Mouse (Mus musculus) brain, embryonic 18.5 days (tissue): ENCODE results near the gene Kcna6.

Experiments used
- DNase-seq: peaks from one replicate; pipeline ENCODE4 v3.0.0-alpha.2; 2012; ENCODE audit warnings: low read depth, low spot score

Gene Kcna6

GRCm38 (mm10) chr6:126736996-126737395, 3.5 kb downstream of the Kcna6 start:
- no peak for DNase-seq

- DNase-seq, result no peak
These were observed 4.7 kb downstream of the Kcna6 start for GRCm38 (mm10) chr6:126735806-126736205.

- no peak for DNase-seq
These were observed 7.8 kb downstream of the Kcna6 start for GRCm38 (mm10) chr6:126732645-126733044.

- no peak for DNase-seq
These were observed 11.7 kb downstream of the Kcna6 start for GRCm38 (mm10) chr6:126728803-126729202.

- DNase-seq, result no peak
These were observed 21.9 kb downstream of the Kcna6 start for GRCm38 (mm10) chr6:126718423-126719087.

GRCm38 (mm10) chr6:126712531-126712930, 27.9 kb downstream of the Kcna6 start:
- DNase-seq, result no peak

GRCm38 (mm10) chr6:126705936-126706335, 34.5 kb downstream of the Kcna6 start:
- no peak for DNase-seq

GRCm38 (mm10) chr6:126704430-126704829, 36.0 kb downstream of the Kcna6 start:
- DNase-seq, result no peak

GRCm38 (mm10) chr6:126702116-126702515, 38.4 kb downstream of the Kcna6 start:
- DNase-seq, result peak; percentile 72

GRCm38 (mm10) chr6:126701196-126701595, 39.3 kb downstream of the Kcna6 start:
- DNase-seq, result no peak

- DNase-seq, result no peak
These were observed 40.5 kb downstream of the Kcna6 start for GRCm38 (mm10) chr6:126699995-126700394.

- no peak for DNase-seq
These were observed 53.4 kb downstream of the Kcna6 start for GRCm38 (mm10) chr6:126687120-126687519.

- DNase-seq, result no peak
These were observed 55.3 kb downstream of the Kcna6 start for GRCm38 (mm10) chr6:126685135-126685534.

GRCm38 (mm10) chr6:126678961-126679360, 61.5 kb downstream of the Kcna6 start:
- no peak for DNase-seq

- no peak for DNase-seq
These were observed 73.5 kb downstream of the Kcna6 start for GRCm38 (mm10) chr6:126667001-126667400.

GRCm38 (mm10) chr6:126666091-126666490, 74.4 kb downstream of the Kcna6 start:
- DNase-seq, result no peak

GRCm38 (mm10) chr6:126664569-126664968, 75.9 kb downstream of the Kcna6 start:
- no peak for DNase-seq
